Mouse (Mus musculus) liver (tissue): ENCODE results near the gene Dmd.

Source experiments
- DNase-seq: peaks from one replicate; pipeline ENCODE4 v3.0.0-alpha.2; 2020; ENCODE audit warnings: mixed read lengths

The Dmd gene

DNA sequence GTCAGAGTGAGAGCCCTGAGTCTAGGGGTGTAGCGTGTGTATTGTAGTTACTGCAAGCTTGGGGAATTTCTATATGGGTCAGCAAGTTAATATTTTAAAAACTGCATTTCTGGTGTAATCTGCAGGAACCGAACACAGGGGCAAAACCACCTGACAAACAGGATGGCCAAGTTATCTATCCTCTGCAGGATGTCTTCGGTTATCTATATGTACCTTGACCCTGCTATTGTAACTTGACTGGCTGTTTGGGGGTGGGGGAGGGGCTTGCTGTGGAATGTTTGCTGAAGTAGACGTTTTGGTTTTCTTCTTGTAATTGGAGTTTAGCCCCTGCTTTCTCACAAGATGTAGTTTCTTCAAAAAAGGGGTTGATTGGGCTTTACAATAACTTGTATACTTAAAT, 2124.9 kb downstream of the Dmd start:
- peak; percentile 45 for DNase-seq

DNA sequence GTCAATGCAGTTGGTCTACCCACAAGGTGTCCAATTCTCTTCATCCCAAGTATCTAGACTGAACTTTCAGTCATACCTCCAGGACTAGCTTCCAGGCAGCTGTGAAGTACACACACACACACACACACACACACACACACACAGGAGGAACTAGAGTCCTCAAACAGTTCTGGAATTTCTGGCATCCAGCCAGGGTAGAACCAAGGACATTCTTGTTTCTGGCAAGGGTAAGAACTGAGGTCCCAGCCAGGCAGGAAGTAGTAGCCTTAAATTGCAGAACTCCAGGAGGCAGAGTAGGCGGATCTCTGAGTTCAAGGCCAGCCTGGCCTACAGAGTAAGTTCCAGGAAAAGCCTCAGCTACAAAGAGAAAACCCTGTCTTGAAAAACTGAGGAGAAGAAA, 2128.2 kb downstream of the Dmd start:
- DNase-seq: no peak

DNA sequence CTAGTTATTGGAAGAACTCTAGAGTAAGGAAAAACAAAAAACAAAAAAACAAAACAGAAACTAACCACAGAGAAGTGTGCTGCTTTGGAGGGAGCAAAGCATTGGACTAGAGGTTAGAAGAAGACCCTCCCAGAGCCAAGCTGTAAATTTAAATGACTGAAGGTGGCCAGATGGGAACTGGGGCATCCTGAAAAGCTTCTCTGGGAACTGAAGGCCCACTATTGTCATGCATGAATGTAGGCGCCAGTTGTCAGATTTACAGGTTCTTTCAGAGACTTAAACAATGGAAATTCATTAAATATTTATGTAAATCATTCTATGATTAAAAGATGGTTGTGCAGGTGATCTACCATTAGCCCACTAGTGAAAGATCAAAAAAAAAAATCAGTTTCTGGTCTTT, 2128.9 kb downstream of the Dmd start:
- DNase-seq: no peak

DNA sequence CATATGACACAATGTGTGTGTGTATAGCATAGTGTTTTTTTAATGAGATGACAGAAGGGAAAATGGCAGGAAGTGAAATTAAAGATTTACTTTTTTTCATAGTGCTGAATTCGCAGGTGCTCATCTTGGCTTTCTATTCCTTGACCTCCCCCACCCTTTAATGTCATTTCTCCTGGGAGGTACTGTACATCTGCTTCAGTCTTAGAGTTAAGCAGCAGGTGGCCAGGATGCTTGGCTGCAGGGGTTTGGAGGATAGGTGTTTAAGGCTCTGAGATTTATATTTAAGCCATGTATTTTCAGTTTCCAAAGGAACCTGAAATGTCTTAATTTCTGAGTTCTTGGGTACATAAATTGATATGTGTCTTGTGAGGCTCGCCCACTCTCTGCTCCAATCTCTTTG, 2130.5 kb downstream of the Dmd start:
- DNase-seq: no peak

DNA sequence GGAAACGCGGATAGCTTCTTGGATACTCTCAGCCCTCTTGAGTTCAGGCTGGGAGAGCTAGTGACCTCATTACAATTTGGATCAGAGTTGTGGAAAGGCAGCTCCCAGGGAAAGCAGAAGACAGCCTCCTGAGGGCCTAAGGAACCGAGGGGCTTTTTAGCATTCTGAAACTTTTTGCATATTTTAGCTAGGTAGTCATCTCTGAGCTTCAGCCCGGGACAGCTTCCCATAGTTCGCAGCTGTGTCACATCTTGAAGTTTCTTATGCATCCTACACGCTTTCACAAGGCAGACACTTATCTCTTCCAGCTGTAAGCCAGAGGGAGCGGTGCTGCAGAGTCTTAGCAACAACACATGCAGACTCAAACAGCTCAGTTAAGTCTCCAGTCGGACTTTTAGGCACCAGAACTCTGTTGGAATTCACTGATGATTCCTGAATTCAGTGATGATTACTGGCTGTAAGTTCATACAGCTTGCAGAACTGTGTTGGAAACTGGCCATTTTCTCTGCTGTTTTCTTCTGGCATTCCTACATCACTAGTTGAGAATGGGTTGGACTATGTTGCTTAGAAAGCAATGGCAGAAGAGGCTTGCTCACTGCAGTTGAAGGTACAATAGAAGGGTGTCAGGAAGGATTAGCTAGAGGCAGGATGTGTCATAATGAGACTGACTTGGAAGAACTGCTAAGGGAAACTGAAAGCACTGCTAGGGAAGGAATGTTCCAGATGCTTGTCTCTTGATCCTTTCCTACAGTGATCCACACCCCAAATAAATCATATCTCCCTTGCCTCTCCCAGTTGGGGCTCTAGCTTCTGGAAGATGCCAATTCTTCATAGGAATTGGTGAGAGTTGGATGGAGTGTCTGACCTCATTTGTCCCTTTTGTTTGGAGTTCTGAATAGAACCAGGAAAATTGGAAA, 2135.8 kb downstream of the Dmd start:
- DNase-seq: no peak

DNA sequence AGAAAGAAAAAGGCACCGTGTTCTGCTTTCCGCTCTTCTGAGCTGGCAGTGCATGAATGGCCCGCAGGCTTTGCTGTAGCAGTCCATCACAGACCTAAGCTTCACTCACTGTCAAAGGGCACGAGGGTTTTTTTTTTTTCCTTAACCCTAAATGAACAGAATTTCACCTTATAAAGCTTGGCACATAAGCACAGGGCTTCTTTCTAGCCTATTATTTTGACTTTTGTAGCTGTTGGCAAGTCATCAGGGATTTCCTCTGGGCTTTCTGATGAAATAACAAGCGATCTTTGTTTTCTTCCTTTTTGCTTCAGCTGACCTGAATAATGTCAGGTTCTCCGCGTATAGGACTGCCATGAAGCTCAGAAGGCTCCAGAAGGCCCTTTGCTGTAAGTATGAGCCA, 2140.8 kb downstream of the Dmd start:
- DNase-seq: no peak

DNA sequence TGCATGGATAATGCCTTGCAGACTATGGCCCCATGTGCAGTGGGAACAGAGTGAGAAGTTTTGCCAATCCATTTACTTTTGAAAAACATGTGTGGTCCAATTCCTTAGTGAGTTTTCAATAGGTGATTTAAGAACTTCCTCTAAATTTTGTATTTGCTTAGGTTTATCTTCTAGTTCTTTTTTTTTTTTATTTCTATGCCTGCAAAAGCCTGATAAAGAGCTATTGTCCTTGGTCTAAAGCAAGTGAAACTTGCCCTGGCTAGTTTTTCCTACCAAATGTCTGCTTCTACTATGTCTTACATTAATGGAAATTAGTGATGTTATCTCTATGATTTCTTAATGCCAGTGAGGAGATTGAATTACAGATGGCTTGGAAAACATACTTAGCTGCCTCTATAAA, 2144.7 kb downstream of the Dmd start:
- no peak for DNase-seq

DNA sequence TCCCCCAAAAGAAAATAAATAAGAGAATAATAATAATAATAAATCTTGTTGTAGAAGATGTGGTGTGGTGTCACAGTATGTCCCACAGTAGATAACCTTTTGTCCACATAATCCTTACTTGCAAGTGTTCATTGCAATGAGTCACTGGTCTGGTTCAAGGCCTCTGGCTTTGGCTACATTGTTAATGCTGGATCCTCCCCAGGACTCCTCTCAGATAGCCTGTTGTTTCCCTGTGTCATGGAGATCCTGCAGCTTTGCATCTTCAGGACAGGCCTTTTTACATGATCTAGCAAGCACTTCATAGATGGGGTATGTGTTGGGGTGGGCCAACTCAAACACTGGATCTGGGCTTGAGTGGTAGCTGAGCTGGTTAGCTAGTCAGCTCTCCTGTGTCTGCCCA, 2150.0 kb downstream of the Dmd start:
- DNase-seq: no peak

DNA sequence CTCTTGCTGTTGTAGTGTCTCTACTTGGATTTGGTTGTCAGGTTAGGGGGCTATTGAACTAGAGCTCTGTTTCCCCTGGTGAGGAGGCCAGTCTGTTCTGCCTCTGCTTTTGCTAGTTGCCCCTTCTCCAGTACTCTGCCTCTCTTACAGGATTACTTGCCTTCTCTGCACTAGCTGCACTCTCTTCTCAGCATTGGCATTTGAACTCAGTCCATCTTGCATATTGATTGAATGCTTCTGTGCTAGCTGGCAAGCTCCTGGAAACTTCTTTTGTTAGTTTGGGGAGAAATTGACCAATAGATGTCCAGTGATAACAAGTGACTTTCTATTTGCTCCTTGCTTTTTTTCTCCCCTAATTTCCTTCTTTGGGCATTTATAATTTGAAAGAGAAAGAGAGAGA, 2163.7 kb downstream of the Dmd start:
- no peak for DNase-seq

DNA sequence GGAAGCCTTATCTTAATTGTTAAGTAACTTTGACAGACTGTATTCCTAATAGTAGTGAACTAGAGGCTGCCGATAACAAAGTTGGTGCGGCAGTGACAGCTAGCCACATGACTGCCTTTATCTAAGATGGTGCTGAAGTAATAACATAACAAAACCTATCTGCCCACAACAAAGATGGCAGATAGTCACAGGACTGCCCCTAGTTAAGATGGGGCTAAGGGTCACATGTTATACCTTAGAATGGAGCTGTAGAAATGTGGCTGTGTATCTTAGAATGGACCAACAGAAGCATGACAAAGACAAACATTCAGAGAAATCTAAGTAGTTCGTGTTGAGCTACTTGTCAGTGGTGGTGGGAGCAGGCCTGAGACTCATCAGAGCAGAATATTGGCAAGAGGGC, 2184.0 kb downstream of the Dmd start:
- no peak for DNase-seq

DNA sequence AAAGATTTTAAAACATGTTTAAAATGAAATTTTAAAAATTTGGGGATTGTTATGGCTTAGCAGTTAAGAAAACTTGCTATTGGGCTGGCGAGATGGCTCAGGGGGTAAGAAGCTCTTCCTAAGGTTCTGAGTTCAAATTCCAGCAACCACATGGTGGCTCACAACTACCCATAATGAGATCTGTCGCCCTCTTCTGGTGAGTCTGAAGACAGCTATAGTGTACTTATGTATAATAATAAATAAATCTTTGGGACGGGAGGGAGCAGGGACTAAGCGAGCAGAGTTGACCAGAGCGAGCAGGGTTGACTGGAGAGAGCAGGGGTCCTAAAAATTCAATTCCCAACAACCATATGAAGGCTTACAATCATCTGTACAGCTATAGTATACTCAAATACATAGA, 2188.6 kb downstream of the Dmd start:
- no peak for DNase-seq

DNA sequence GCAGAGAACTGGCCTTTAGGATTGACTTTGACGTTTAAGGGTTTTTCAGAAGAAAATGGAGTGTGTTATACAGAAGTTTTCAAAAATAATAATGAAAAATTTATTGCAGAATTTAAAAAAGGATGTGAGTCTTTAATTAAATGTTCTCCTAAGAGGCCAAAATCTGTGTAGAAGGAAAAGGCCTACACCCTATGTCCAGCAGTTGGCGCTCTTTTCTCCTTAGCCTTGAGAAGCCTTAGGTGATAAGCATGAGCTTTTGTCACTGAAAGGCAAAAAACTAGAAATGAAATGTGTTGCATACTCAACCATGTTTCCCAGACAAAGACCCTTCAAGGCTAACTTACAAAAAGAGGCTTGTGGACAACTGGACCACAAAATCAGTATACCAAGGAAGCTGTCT, 2222.6 kb downstream of the Dmd start:
- no peak for DNase-seq

DNA sequence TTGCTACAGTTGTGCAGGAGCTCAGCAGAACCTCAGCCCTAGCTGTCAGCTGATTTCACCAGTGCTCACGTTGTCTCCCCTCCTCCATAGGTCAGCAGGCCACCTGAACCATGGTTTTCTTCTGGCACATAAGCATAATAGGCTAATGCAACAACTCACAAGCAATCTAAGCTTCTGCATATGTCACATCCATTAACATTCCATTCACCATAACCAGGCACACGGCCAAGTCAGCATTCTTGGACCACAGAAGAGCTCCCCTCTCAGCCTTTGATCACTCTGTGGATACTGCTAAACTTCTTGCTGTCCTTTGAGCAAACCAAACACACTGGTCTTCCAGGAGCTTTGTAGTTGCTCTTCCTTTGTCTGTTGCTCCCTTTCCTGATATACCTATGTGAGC, 2238.9 kb downstream of the Dmd start:
- no peak for DNase-seq

DNA sequence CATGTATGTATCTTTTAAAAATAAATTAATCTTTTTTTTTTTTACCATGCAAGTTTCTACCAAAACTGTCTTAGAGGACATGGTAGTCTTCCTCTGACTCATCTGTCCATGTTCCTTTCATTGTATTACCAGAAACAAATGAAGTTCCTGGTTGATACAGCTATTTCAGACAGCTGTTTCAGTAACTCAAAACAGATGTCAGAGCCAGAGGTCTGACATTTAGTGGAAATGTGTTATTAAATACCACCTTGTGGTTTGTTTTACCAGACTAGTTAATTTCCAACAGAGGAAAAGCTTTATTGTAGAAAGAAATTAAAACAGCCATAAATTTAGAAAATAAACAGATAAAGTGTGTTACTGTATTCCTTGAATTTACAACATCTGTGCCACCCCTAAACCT, 2245.2 kb downstream of the Dmd start:
- no peak for DNase-seq

DNA sequence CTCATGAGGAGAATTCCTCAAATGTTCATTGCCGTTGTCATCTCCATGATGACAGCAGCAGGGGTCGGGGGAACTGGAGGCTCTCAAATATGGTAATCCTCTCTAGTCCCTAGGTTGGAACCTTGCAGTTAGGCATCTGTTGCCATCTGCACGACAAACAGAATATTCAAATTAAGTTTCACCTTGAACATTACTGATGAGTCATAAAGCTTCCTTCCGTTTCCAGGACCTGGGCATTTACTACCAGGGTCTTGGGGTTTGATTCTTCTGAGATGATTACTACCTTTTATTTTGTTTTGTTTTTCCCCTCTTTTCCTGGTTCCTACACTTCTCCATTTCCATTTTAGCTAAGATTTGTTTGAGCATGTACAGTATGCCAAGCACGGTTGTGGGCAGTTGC, 2249.0 kb downstream of the Dmd start:
- DNase-seq: no peak

DNA sequence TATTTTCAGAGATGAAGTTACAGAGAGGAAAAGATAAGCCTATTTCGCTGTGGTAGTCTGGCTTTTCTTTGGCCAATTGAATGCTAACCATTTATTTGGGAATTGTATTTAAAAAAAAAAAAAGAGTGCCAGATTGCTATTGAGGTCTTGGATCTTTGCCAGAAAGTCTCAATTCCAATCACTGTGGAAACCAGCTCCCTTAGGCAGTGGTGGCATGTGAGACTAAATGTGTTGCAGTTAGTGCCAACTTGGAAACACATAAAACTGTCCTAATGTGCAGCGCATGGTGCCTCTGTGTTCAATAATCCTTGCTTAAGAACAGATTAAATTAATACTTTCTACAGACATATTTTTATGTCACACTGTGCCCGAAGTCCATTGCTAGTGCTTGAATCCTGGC, 2250.7 kb downstream of the Dmd start:
- DNase-seq: no peak

DNA sequence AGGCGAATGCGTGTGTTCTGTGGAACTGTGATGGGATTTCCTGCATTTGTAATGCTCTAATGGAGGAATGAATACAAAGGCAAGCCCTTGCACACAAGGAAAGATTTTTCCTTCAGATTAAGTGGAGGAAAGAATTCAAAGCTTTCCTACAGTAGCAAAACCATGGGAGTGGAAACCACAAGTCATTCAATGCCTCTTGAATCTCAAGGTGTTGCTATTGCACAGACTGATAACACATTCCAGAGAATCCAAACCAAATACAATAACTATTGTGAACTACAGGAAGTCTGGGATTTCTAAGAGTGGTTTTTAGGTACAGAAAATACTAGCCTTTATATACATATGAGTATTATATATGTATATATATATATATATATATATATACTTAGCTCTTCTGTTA, 2258.3 kb downstream of the Dmd start:
- no peak for DNase-seq

DNA sequence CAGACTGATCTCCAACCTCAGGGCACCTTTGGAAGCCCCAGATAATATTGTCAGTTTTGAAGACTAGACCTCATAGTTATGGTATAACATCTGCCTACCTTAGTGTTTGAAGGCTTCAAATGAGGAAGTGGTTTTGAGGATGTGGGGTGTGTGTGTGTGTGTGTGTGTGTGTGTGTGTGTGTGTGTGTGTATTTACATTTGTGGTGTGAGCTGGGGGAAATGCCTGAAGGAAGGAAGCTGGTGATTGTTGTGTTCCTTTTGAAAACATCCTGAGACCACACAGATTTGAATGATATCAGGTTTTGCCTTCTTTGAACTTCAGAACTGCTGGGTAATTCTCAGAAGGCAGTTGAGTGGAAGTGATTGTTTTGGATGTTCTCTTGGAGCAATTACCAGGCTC, 2278.2 kb downstream of the Dmd start:
- no peak for DNase-seq

DNA sequence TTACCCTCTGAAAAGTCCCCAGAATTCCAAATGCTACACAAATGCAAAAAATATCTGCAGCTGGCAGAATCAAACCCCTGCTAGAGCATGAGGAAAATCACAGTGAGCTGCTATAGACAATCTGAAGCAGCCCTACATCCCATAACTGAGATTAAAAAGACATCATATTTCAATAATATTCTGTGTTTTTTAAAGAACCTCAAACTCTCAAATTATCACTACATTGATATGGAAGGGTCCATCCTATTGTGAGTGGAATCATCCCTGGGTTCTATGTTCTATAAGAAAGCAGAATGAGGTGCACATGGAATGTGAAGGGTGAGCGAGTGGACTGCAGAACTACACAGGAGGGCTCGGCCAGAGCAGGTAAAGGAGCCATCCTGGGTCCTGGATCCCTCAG, 2300.7 kb downstream of the Dmd start, which contains the start of gene Fthl17a:
Gene Fthl17a, plus strand, starts transcription at position 301 of the 400 bp plus-strand sequence.
- no peak for DNase-seq
